Mouse (Mus musculus) forebrain, embryonic 16.5 days (tissue): ENCODE results near the gene Gm2a. TPM values are rescaled to one million over a fixed set of nuclear protein-coding genes. Genes with fewer than 3 reads are reported as not detected.

Source experiments
- ATAC-seq: fragments of 200-750 bp; cut with Nextera tagmentation; 2 replicates; pipeline ENCODE4 v1.8.0; 2017; ENCODE audit warnings: mild to moderate bottlenecking, moderate library complexity
- H3K27ac ChIP-seq: fragments of 300-500 bp; sonication (generic); 2 replicates; pipeline ENCODE4 v1.5.1; 2014; ENCODE audit warnings: low read length, control low read depth
- H3K27me3 ChIP-seq: fragments of 300-500 bp; sonication (generic); replicated peaks from 2 replicates; pipeline ENCODE4 v1.6.1; 2014; ENCODE audit warnings: low read length; ENCODE audit not compliant: control insufficient read depth, insufficient read depth
- H3K36me3 ChIP-seq: fragments of 300-500 bp; sonication (generic); 2 replicates; pipeline ENCODE4 v1.6.1; 2014; ENCODE audit not compliant: control insufficient read depth, insufficient read depth
- H3K4me1 ChIP-seq: fragments of 300-500 bp; sonication (generic); replicated peaks from 2 replicates; pipeline ENCODE4 v1.6.1; 2014; ENCODE audit warnings: low read length; ENCODE audit not compliant: control insufficient read depth, insufficient read depth
- H3K4me2 ChIP-seq: fragments of 300-500 bp; sonication (generic); 2 replicates; pipeline ENCODE4 v1.6.1; 2014; ENCODE audit warnings: mild to moderate bottlenecking, low read length, control low read depth
- H3K4me3 ChIP-seq: fragments of 300-500 bp; sonication (generic); replicated peaks from 2 replicates; pipeline ENCODE4 v1.5.1; 2014; ENCODE audit warnings: mild to moderate bottlenecking, low read length, control low read depth
- H3K9ac ChIP-seq: fragments of 300-500 bp; sonication (generic); replicated peaks from 2 replicates; pipeline ENCODE4 v1.6.1; 2014; ENCODE audit warnings: low read depth, low read length, control low read depth
- H3K9me3 ChIP-seq: fragments of 300-500 bp; sonication (generic); 2 replicates; pipeline ENCODE4 v1.6.1; 2016; ENCODE audit warnings: low read length; ENCODE audit not compliant: control insufficient read depth
- WGBS: fragments of 180-500 bp; shearing (Covaris S2); extraction: QIAGEN DNeasy Blood & Tissue Kit; methylation state at CpG from one replicate; pipeline ENCODE4 v1.1.7; 2014; 5-methylcytosine and 5-hydroxymethylcytosine counted together
- polyA plus RNA-seq: library from polyadenylated mRNA; unstranded; fragments of >200 nt; fragmentation: Nextera tagmentation; extraction: Ambion mirVana; gene quantifications from 2 replicates; pipeline ENCODE4 v1.2.1, GENCODE M21; 2015

Gm2a gene
- polyA plus RNA-seq, 1 experiment from 2014 or later: 20.9 TPM

DNA sequence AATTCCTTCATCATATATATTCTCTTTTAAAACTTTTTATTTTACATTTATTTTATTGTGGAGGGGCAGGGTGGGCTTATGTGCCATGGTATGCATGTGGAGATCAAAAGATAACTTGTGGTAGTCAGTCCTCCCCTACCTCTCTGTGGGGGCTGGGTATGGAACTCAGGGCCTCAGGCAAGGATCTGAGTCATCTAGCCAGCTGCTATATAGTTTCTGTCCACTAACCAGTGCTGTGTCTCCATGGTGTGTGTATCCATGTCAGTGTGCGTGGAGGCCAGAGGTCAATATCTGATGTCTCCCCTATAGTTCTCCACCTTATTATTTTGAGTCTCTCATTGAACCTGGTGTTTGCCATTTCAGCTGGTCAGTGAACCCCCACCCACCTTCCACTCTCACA, 36.5 kb downstream of the Gm2a start:
- H3K27me3 ChIP-seq: no peaks in the 10 kb centered on the region

DNA sequence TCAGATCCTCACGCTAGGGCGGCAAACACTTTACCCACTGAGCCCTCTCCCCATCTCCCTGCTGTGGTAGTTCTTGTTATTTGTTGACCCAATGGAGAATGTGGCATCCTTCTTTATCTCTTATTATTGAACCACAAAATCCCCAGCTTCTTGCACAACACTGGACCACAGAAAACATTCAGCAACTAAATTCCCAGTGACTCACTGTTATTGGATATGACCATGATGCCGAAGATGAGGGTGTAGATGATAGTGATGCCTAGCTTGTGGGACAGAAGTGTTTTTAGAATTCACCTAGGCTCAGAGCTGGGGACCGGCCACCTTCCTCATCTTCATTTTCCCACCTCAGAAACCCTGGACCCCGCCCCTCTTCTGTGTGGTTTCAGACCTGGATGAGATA, 37.0 kb downstream of the Gm2a start:
- WGBS: 95% methylated on average over 5 of the region's 5 CpGs
- Histone ChIP-seq H3K9ac (no peak overlapping the region), H3K4me3 (no peak overlapping the region), H3K9me3 (no peaks in the 10 kb centered on the region), H3K4me2 (no peak overlapping the region), H3K27me3 (no peaks in the 10 kb centered on the region), H3K4me1 (no peaks in the 10 kb centered on the region), H3K36me3 (no peaks in the 10 kb centered on the region), H3K27ac (no peak overlapping the region)
- ATAC-seq: no peak

More for the DNA sequence above, 36.5 kb downstream of the Gm2a start:
- no peak overlapping the region for H3K9ac ChIP-seq
- no peaks in the 10 kb centered on the region for H3K36me3 ChIP-seq
- H3K4me1 ChIP-seq: no peaks in the 10 kb centered on the region
- no peak overlapping the region for H3K4me3 ChIP-seq
- no peak for ATAC-seq
- no peaks in the 10 kb centered on the region for H3K9me3 ChIP-seq
- WGBS: 100% methylated on average over 1 of the region's 1 CpGs
- H3K27ac ChIP-seq: no peak overlapping the region
- no peak overlapping the region for H3K4me2 ChIP-seq

DNA sequence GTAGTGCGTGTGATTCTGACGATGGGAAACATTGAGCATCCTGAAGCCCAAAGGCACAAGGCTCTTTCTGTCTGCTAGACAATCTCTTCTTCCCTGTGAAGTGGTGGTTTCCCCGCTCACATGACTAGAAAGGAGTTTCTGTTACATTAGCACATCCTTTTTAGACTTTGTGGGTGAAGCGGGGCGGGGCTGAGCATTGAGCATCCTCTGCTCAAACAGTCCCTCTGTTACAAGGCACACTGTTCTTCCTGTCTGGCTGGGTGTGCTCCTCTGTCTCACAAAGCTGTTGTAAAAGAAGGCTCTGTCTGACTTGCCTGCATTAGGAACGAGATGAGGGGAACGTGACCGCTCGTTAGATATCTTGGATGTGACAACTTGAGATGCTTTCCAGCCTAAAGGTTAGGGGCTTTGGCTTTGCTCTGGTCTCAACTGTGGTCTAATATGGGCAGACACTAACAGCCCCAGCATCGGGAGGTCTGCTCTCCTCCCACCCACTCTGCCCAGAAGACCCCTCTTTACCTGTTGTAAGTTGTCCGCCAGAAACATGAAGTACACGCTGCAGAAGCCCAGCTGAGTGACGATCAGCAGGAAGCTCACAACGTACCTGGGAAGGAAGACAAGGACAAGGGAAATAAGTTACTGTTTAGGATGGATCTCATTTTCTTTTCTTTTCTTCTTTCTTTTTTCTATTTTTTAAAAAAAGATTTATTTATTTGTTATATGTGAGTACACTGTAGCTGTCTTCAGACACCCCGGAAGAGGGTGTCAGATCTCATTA, 39.0 kb downstream of the Gm2a start:
- Histone ChIP-seq H3K27ac (no peak overlapping the region), H3K36me3 (no peaks in the 10 kb centered on the region), H3K4me2 (no peak overlapping the region), H3K9me3 (no peaks in the 10 kb centered on the region), H3K4me1 (no peaks in the 10 kb centered on the region), H3K4me3 (no peak overlapping the region), H3K27me3 (no peaks in the 10 kb centered on the region), H3K9ac (no peak overlapping the region)
- ATAC-seq: no peak
- WGBS: 76% methylated on average over 15 of the region's 15 CpGs

DNA sequence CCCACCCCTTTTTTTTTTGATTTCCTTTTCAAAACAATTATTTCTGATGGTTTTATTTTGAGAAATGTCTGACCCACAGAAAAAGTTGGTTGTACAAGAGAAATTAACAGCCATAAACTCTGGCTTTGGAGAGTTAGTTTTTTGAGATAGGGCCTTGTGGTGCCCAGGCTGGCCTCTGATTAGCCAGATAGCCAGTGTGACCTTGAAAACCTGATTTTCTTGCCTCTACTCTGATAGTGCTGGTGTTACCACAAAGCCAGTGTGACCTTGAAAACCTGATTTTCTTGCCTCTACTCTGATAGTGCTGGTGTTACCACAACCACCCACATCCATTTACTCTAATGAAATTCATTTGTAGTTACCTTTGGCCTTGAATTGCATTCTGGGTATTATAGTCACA, 39.7 kb downstream of the Gm2a start:
- Histone ChIP-seq H3K4me1 (no peaks in the 10 kb centered on the region), H3K9me3 (no peaks in the 10 kb centered on the region), H3K9ac (no peak overlapping the region), H3K27ac (no peak overlapping the region), H3K27me3 (no peaks in the 10 kb centered on the region), H3K4me2 (no peak overlapping the region), H3K36me3 (no peaks in the 10 kb centered on the region), H3K4me3 (no peak overlapping the region)
- no peak for ATAC-seq

DNA sequence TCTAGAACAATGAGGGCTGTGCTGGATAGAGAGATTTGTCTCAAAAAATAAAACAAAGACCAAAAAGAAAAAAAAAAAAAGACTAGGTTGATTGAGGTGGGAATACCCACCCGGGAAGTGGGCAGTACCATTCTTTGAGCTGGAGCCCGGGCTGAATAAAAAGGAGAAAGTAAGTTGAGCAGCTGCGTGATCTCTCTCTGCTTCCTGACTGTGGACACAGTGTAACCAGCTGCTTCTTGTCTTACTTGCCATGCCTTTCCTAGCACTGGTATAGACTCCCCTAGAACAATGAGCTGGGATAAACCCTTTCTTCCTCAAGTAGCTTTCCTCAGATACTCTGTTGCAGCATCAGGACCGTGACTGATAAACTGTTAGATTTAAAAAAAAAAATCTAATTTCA, 43.6 kb downstream of the Gm2a start:
- Histone ChIP-seq H3K27ac (no peak overlapping the region), H3K4me2 (no peak overlapping the region), H3K9me3 (no peaks in the 10 kb centered on the region), H3K36me3 (no peaks in the 10 kb centered on the region), H3K4me3 (no peak overlapping the region), H3K27me3 (no peaks in the 10 kb centered on the region), H3K9ac (no peak overlapping the region), H3K4me1 (no peaks in the 10 kb centered on the region)
- no peak for ATAC-seq
- 87% methylated on average over 4 of the region's 4 CpGs for WGBS

DNA sequence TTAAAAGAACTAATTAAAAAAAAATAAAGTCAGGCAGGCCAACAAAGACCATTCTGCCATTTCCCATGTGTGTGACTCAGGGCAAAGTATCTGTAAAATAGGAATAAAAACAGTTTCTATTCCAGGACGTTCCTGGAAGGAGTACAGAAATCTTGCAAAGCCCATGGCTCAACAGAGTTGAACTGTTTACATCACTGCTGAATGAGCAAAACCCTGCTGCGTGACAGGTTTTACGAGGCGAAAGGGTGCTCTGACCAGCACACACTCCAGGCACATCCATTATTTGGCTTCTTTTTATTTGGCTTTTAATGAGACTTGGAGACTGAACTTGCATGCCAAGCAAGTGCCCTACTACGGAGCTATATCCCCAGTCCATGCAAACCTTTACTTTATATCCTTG, 46.1 kb downstream of the Gm2a start:
- Histone ChIP-seq H3K9ac (no peak overlapping the region), H3K27ac (no peak overlapping the region), H3K9me3 (no peaks in the 10 kb centered on the region), H3K4me3 (no peak overlapping the region), H3K4me1 (no peaks in the 10 kb centered on the region), H3K27me3 (no peaks in the 10 kb centered on the region), H3K36me3 (no peaks in the 10 kb centered on the region), H3K4me2 (no peak overlapping the region)
- 52% methylated on average over 5 of the region's 5 CpGs for WGBS
- ATAC-seq: no peak

DNA sequence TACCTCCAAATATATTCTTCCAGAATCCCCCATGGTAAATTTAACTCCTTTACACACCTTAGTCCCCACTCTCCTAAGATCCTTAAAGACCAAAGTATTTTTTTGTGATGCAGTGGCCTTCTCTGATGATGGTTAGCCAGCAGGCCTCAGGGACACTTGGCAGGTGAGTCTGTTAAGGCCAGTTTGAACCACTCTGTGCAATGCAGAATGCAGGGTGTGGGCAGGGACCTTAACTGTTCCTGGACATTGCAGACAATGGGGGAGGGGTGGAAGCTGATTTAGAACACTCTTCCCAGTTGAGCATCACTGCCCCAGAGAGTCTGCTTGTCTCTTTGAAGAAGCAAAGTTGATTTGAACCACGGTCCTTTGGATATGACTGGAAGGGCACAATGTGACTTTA, 48.9 kb downstream of the Gm2a start:
- H3K36me3 ChIP-seq: no peaks in the 10 kb centered on the region
- H3K9ac ChIP-seq: no peak overlapping the region
- ATAC-seq: no peak
- H3K4me3 ChIP-seq: no peak overlapping the region
- no peak overlapping the region for H3K4me2 ChIP-seq
- no peaks in the 10 kb centered on the region for H3K27me3 ChIP-seq
- no peak overlapping the region for H3K27ac ChIP-seq
- WGBS: 36% methylated on average over 1 of the region's 1 CpGs
- no peaks in the 10 kb centered on the region for H3K4me1 ChIP-seq
- no peaks in the 10 kb centered on the region for H3K9me3 ChIP-seq

DNA sequence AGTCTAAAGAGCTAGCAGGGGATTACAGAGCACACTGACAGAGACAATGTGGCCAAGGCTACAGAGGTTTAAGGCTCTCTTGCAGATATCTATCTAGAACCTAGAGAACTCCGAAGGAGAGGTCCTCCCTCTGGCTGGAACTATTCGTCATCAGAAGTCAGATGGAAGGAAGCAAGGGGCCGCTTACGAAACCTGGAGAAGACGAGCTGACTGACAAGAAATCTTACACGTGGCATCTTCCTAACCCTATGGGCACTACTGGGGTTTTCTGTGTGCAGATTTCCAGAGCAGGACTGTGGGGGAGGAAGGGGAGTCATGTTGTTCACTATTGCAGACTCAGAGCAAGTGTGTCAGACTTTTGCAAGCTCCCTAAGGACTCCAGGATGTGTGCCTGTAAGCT, 49.5 kb downstream of the Gm2a start:
- Histone ChIP-seq H3K36me3 (no peaks in the 10 kb centered on the region), H3K4me3 (no peak overlapping the region), H3K4me2 (no peak overlapping the region), H3K27me3 (no peaks in the 10 kb centered on the region), H3K9ac (no peak overlapping the region), H3K27ac (no peak overlapping the region), H3K4me1 (no peaks in the 10 kb centered on the region), H3K9me3 (no peaks in the 10 kb centered on the region)
- no peak for ATAC-seq
- WGBS: 50% methylated on average over 6 of the region's 6 CpGs

DNA sequence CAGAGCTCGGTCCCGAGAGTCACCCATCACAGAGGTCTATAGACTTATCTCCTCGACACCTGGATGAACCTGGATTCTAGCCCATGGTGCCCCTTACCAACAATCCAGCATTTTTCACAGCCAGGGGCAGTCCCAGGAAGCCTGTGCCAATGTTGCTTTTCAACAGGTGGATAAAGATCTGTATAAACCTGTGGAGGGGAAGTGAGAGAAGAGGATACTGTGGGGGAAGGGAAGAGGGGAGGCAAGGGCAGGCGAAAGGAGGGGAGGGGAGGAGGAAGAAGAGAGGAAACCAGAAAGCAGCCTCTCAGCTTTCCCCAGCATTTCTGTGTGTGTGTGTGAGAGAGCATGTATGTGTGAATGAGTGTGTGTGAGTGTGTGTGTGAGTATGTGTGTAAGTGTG, 50.5 kb downstream of the Gm2a start:
- H3K36me3 ChIP-seq: no peaks in the 10 kb centered on the region
- H3K27ac ChIP-seq: no peak overlapping the region
- H3K4me2 ChIP-seq: no peak overlapping the region
- no peak for ATAC-seq
- H3K27me3 ChIP-seq: no peaks in the 10 kb centered on the region
- H3K4me1 ChIP-seq: no peaks in the 10 kb centered on the region
- no peak overlapping the region for H3K9ac ChIP-seq
- H3K9me3 ChIP-seq: no peaks in the 10 kb centered on the region
- 81% methylated on average over 4 of the region's 4 CpGs for WGBS
- no peak overlapping the region for H3K4me3 ChIP-seq

DNA sequence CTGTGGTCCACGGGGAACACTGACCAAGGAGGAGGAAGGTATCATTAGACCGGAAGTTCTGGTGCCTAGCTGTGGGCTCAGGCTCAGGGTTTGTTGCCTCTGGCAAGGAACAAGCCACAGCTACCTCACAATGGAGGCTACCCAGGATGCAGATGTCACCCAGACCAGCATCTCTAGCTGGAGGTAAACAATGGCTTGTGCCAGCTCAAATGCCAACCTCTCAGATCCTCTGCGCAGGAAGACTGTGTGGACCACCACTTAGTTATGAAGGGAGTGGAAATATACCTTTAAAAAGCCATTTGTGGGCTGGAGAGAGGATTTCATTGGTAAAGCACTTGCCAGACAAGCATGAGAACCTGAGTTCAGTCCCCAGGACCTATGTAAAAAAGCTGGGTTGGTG, 53.7 kb downstream of the Gm2a start, which contains the start of gene Slc36a3:
TSS of gene Slc36a3 (minus strand) at position 101 of the 400 bp plus-strand sequence.
- Histone ChIP-seq H3K4me2 (no peak within 1 kb of the TSS), H3K4me1 (no peaks in the 10 kb centered on the region), H3K27ac (no peak within 1 kb of the TSS), H3K9me3 (no peaks in the 10 kb centered on the region), H3K36me3 (no peaks in the 10 kb centered on the region), H3K27me3 (no peaks in the 10 kb centered on the region), H3K9ac (no peak within 1 kb of the TSS), H3K4me3 (no peak within 1 kb of the TSS)
- ATAC-seq: no peak
- 71% methylated on average over 3 of the region's 3 CpGs for whole genome bisulfite sequencing
